ENCODE assay signal across 9 mouse cellular contexts in the genomic region with DNA sequence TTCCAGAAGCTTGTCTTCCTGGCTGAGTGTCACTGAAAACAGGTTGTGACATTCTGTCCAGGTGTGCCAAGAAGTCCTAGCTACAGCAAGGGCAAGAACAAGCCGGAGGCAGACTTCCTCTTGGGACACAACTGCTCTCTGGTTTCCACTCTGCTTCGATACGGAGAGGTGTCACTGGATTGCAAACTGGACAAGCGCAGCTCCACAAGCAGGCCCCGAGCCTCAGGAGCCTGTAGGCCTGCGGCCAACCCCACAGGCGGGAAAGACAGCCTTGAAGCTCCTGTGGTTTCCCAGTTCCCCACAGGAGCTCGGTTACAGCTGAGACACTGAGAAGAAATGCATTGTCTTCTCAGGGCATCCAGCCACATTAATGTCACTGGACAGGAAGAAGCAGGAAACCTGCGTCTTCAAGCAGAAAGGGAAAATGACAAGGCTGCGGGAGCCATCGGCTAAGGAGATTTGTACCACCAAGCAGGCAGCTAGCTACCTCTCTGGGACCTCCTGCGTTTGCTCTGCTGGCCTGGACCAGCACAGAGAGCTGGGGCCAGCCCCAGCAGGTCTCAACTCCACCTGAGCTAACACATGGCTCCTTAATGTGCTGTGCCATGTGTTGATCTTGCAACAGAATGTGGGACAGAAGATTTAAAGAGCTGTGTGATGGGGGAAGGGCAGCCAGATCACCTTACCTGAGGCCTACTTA. TPM values are rescaled to one million over a fixed set of nuclear protein-coding genes. Genes with fewer than 3 reads are reported as not detected.
A peak's percentile ranks its signal among the peaks of the same experiment; 100 is the strongest.
DNase-seq lines count a peak whose midpoint lies in the region; ATAC-seq and TF ChIP-seq lines count a peak whose summit lies in the region.
"Had no signal": no experiment of that assay in that cellular context is flagged by ENCODE, and none has a peak within 500 bp of the region (broad histone marks: within the 10 kb centered on the region; RNA-seq: fewer than 3 reads in every experiment).

No protein-coding gene starts in this region.

- no peaks in the 10 kb centered on the region for H3K9me3 ChIP-seq in embryonic facial prominence, embryonic 10.5 days
- no peaks in the 10 kb centered on the region for H3K9me3 ChIP-seq in hindbrain, embryonic 10.5 days
- H3K9me3 ChIP-seq in limb, embryonic 14.5 days (ENCODE audit: control insufficient read depth, low read length), result no peaks in the 10 kb centered on the region
- no peaks in the 10 kb centered on the region for H3K9me3 ChIP-seq in midbrain, embryonic 16.5 days (replicated peaks; ENCODE audit: control insufficient read depth, low read length, poor library complexity, severe bottlenecking)

- 0 out of 2 replicates have a peak, but pooled peaks cover 6% of the 10 kb centered on the region for H3K36me3 ChIP-seq in embryonic facial prominence, embryonic 10.5 days (replicated peaks)
- H3K36me3 ChIP-seq in hindbrain, embryonic 10.5 days, result no peaks in the 10 kb centered on the region
- no peaks in the 10 kb centered on the region for H3K36me3 ChIP-seq in limb, embryonic 14.5 days (ENCODE audit: control insufficient read depth, insufficient read depth, low read length)
- H3K36me3 ChIP-seq in midbrain, embryonic 16.5 days (ENCODE audit: control insufficient read depth, insufficient read depth, low read length), result no peaks in the 10 kb centered on the region

- DNase-seq in left cerebral cortex, postnatal 4 days, result peak; percentile 58
- DNase-seq in left cerebral cortex, adult 9 months (ENCODE audit: low spot score in 2 of 2), result no peak
- peak; percentile 61 for DNase-seq in embryonic facial prominence, embryonic 10.5 days (ENCODE audit: low spot score)
- peak; percentile 20 for DNase-seq in hindbrain, embryonic 10.5 days (ENCODE audit: low spot score)
- peak; percentile 20 for DNase-seq in limb, embryonic 14.5 days (ENCODE audit: low spot score)
- DNase-seq in right cerebral cortex, adult 18-20 months, result no peak
- DNase-seq in layer of hippocampus, postnatal 14 days (ENCODE audit: low spot score in 2 of 2), result no peak

- H3K4me2 ChIP-seq in limb, embryonic 14.5 days (replicated peaks; ENCODE audit: low read depth, low read length, severe bottlenecking), result peak overlapping the region; percentile 82
- H3K4me2 ChIP-seq in midbrain, embryonic 16.5 days (ENCODE audit: low read length), result peak overlapping the region; percentile 89

- H3K4me1 ChIP-seq in embryonic facial prominence, embryonic 10.5 days, result peaks cover 65% of the 10 kb centered on the region
- peaks cover 40% of the 10 kb centered on the region for H3K4me1 ChIP-seq in hindbrain, embryonic 10.5 days (replicated peaks)
- H3K4me1 ChIP-seq in limb, embryonic 14.5 days (ENCODE audit: control insufficient read depth, insufficient read depth, low read length), result peaks cover 46% of the 10 kb centered on the region
- H3K4me1 ChIP-seq in midbrain, embryonic 16.5 days (ENCODE audit: control insufficient read depth, insufficient read depth, low read length), result peaks cover 25% of the 10 kb centered on the region

- no peaks in the 10 kb centered on the region for H3K27me3 ChIP-seq in embryonic facial prominence, embryonic 10.5 days (replicated peaks; ENCODE audit: low read depth, poor library complexity, severe bottlenecking)
- no peaks in the 10 kb centered on the region for H3K27me3 ChIP-seq in hindbrain, embryonic 10.5 days (ENCODE audit: insufficient read depth, poor library complexity, severe bottlenecking)
- no peaks in the 10 kb centered on the region for H3K27me3 ChIP-seq in limb, embryonic 14.5 days (ENCODE audit: control insufficient read depth, insufficient read depth, low read length)
- no peaks in the 10 kb centered on the region for H3K27me3 ChIP-seq in midbrain, embryonic 16.5 days (ENCODE audit: control insufficient read depth, insufficient read depth, low read depth, low read length)
- H3K27me3 ChIP-seq: Patski had no signal

- whole genome bisulfite sequencing in embryonic facial prominence, embryonic 10.5 days, result 34% methylated on average over 12 of the region's 12 CpGs
- 40% methylated on average over 12 of the region's 12 CpGs for WGBS in hindbrain, embryonic 10.5 days
- WGBS in limb, embryonic 14.5 days, result 17% methylated on average over 12 of the region's 12 CpGs
- 42% methylated on average over 12 of the region's 12 CpGs for WGBS in midbrain, embryonic 16.5 days

- intact Hi-C loops in left cerebral cortex, postnatal 4 days (cut with DNase I), result no loop called here

- peak overlapping the region; percentile 93 for H3K9ac ChIP-seq in limb, embryonic 14.5 days (ENCODE audit: low read depth, low read length, severe bottlenecking)
- peak overlapping the region; percentile 57 for H3K9ac ChIP-seq in midbrain, embryonic 16.5 days (ENCODE audit: low read depth, low read length)

- TF ChIP-seq POLR2A in limb, embryonic 14.5 days (IDR thresholded peaks at IDR 0.05; ENCODE audit: borderline replicate concordance, extremely low read depth, insufficient read depth, insufficient read length), result no peak

- H3K27ac ChIP-seq in embryonic facial prominence, embryonic 10.5 days (replicated peaks), result peak overlapping the region; percentile 97
- H3K27ac ChIP-seq in hindbrain, embryonic 10.5 days, result peak overlapping the region; percentile 73
- peak overlapping the region; percentile 21 for H3K27ac ChIP-seq in limb, embryonic 14.5 days (replicated peaks; ENCODE audit: low read depth, low read length)
- H3K27ac ChIP-seq in midbrain, embryonic 16.5 days (ENCODE audit: low read length), result peak overlapping the region; percentile 42

- ATAC-seq in limb, embryonic 14.5 days (ENCODE audit: low FRiP score, low read depth), result no peak
- no peak for ATAC-seq in midbrain, embryonic 16.5 days
- ATAC-seq: Patski had no signal

- peak overlapping the region; percentile 85 for H3K4me3 ChIP-seq in embryonic facial prominence, embryonic 10.5 days
- H3K4me3 ChIP-seq in hindbrain, embryonic 10.5 days, result peak overlapping the region; percentile 86
- H3K4me3 ChIP-seq in limb, embryonic 14.5 days (replicated peaks; ENCODE audit: low read length), result peak overlapping the region; percentile 85
- peak overlapping the region; percentile 11 for H3K4me3 ChIP-seq in midbrain, embryonic 16.5 days (ENCODE audit: low read depth, low read length)

RNA-seq across cellular contexts. Expression of gene Usp46, which starts 1.7 kb away (rescaled TPM):
- total RNA-seq in left cerebral cortex, postnatal 4 days (2021), result 100 to 1,000 TPM; 111 to 115 TPM
- 41.6 and 43.2 TPM in 2 replicates for polyA plus RNA-seq in embryonic facial prominence, embryonic 10.5 days (2016; fragmentation: Nextera tagmentation; extraction: Ambion mirVana)
- polyA plus RNA-seq in hindbrain, embryonic 10.5 days (2016; fragmentation: Nextera tagmentation; extraction: Ambion mirVana), result 27.6 and 31.2 TPM in 2 replicates
- 20.0 and 20.9 TPM in 2 replicates for polyA plus RNA-seq in limb, embryonic 14.5 days (2012; rRNA removed)
- polyA plus RNA-seq in limb, embryonic 14.5 days (2014; fragmentation: Nextera tagmentation; extraction: Ambion mirVana), result 39.1 and 39.9 TPM in 2 replicates
- 38.5 and 40.0 TPM in 2 replicates for polyA plus RNA-seq in midbrain, embryonic 16.5 days (2015; fragmentation: Nextera tagmentation; extraction: Ambion mirVana)
- 100 to 1,000 TPM; 125 to 130 TPM for total RNA-seq in layer of hippocampus, postnatal 14 days (2021)

Comparison
In these comparisons a context has a peak if more than half of its experiments do, and no peak if none do; other contexts are left out.
1. DNase-seq: peak in left cerebral cortex, postnatal 4 days (single experiment), embryonic facial prominence, embryonic 10.5 days (single experiment), hindbrain, embryonic 10.5 days (single experiment) and limb, embryonic 14.5 days (single experiment); none in left cerebral cortex, adult 9 months (0 of 2), right cerebral cortex, adult 18-20 months (single experiment) and layer of hippocampus, postnatal 14 days (0 of 2).
2. H3K27ac ChIP-seq: peak in every context shown above with its lines; median percentile 97 in embryonic facial prominence, embryonic 10.5 days; 73 in hindbrain, embryonic 10.5 days; 42 in midbrain, embryonic 16.5 days; 21 in limb, embryonic 14.5 days.
3. H3K4me3 ChIP-seq: peak in every context shown above with its lines; median percentile 86 in hindbrain, embryonic 10.5 days; 85 in embryonic facial prominence, embryonic 10.5 days; 85 in limb, embryonic 14.5 days; 11 in midbrain, embryonic 16.5 days.